Mouse (Mus musculus) kidney, postnatal 14 days (tissue): ENCODE measurements around the gene Cdk8.

Source experiments
- DNase-seq: peaks from one replicate; pipeline ENCODE4 v3.0.0; 2022; ENCODE audit warnings: mixed read lengths

Gene Cdk8

DNA sequence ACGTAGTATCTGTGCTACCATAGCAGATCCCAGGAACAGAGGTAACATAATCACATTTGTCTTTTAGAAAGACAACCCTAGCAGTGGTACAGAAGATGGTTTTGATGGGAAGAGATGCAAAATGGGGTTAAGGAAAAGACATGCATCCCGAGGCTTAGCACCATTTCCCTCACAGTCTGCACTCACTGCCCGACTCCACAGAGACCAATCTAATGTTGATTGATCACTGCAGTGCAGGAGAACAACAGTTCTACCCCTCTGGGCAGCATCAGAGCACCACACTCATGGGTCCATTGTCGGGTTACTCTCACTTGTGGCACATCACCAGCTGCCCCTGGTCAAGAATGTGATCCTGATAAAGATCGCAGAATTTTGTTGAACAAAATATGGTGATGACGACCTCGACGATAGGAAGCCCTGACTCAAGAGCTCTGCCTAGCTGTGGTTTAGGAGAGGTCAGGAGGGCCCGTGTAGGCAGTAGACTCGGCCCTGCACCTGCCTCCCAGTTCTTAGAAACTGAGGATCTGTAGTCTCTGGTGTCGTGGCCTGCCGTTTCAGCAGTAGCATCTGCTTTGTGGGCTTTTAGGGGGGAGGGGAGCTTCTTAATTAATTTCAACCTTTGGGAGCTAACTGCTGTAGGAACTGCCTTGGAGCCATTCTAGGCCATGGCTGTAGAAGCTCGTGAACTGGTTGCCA, 51.0 kb downstream of the Cdk8 start:
- DNase-seq, result no peak

DNA sequence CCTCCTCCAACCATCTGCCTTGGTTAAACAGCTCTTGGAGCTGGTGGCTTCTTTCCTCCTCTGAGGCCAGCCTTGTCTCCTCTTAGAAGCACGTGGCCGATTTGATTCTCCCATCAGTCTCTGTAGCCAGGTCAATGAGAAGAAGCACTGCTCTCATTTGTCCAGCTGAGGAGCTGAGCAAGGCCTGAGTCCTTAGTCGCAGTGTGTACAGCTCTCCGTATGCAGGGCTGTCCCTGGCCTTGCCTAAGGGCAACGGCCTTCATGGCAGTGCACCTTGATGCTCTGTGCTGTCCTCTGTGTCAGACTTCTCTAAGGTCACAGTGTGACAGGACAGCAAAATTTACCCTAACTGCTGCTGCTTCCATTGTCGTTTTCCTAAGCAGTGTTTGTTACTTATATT, 52.9 kb downstream of the Cdk8 start:
- DNase-seq, result no peak

DNA sequence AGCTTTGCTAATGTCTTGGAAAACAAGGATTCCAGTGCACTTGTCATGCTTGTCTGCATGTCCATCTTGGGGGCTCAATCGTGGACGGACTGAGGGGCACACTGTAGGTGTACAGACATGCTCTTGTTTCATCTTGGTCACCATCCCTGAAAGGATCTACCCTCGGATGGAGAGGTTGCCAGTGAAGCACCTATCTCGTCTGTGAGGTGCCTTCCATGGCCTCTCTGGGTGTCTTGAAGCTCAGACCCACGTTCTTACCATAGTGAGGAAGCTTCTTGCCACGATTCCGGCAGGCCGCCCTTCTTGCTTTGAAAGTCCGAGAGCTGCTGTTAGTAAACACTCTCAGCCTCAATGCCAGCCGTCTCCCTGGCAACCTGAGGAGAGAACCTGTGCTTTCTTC, 56.4 kb downstream of the Cdk8 start:
- no peak for DNase-seq

DNA sequence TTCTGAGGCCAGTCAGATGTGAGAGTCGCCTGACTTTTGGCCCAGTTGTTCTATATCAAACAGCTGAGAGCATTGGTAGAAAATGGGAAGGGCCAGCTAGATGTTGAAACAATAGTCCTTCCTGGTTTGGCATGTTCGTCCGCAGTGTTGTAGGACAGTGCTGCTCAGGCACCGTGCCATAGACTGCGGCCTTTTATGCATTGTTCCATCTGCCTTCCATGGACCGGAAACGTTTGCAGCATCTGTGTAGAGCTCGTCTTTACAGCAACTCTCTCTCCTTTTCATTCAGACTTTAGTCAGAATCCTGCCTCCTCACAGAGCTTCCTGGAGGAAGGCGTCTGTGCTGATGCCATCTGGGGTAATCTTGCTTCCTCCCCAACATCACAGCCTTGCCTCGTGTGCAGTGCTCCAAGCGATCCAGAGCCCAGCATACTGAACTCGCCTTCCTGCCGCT, 57.0 kb downstream of the Cdk8 start:
- DNase-seq, result no peak

GRCm38 (mm10) chr5:146289921-146290320, 58.9 kb downstream of the Cdk8 start:
- DNase-seq, result peak; percentile 67

DNA sequence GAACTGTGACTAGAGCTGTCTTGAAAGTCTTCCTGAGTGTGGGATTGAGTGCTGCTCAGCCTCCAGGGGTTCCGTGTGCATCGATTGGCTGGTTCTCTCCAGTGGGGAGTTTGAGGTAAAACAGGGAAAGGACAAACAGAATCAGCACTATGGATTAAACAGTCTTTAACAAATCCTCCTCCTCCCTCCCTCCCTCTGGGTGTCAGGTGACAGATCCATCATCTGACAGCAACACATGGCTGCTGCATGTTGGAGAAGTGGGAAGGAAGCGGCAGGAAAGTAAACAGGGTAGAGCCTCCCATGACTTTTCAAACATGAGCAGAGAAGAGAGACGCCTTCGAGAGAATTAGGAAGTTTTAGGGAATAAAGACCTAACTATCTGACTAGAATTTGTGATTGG, 59.4 kb downstream of the Cdk8 start:
- DNase-seq, result no peak

- DNase-seq, result no peak
Observed at GRCm38 (mm10) chr5:146291560-146291959, 60.5 kb downstream of the Cdk8 start.

DNA sequence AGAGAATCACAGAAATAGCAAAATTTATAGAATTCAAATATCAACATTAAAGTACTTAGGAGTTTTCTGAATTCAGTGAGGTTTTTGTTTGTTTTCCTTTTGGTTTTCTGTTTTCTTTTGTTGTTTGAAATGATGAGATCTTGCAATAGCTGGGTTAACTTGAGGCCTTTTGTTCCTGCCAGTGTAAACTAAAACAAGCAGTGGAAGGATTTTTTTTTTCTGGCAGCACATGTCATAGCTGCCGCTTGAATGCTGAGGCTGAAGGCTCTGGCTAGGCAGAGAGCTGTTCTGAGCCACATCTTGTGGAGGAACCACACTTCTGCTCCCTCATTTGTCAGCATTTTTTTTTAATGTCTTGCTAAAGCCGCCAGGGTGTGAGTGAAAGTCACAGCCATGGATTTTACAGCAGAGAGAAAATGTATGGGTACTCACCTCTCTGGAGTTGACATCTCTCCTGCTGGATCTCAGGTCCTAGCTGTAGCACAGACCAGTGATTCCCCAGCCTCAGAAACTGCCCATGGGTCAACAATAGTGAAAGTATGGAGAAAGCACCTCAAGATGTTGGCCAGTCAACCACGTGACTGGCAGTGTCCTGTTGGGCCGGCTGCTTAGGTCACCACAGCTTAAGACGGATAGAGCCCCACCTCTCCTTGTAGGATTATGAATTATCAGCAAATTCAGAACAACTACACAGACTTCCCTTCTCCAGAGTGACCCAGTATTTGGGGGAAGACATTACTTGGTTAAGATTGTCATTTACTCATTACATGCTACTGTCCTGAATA, 62.1 kb downstream of the Cdk8 start:
- no peak for DNase-seq

DNA sequence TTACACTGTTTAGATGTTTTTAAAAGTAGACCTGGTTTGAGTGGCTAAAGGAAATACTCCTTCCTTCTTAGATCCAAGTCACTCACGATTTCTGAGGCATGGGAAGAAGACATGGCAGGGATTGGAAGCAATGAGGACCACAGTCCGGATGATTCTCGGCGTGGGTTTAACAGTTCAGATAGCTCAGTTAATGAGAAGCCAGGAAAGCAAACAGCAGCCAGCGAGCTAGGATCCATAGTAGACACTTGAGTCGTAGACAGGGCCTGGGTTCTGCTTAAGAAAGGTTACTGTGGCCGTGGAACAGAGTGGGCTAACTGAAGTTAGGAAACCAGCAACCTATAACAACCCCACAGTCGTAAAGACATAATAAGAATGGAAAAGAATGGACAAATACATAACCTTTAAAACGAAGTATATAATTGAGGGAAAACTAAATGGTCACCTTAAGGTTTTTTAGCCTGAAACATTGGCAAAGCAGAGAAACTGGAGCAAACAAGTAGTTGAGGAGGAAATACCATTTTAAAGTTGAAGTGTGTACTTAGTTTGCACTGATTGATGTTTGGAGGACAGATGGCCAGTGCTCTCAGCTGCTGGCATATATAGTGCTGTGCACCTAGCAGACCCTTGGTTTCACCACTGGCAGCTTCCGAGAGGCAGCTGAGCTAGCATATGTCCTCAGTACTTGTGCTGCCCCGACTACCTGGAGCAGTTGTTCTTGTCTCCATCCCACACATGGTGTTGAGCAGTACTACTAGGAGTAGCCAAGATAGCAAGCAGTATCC, 63.1 kb downstream of the Cdk8 start:
- DNase-seq, result peak; percentile 56

DNA sequence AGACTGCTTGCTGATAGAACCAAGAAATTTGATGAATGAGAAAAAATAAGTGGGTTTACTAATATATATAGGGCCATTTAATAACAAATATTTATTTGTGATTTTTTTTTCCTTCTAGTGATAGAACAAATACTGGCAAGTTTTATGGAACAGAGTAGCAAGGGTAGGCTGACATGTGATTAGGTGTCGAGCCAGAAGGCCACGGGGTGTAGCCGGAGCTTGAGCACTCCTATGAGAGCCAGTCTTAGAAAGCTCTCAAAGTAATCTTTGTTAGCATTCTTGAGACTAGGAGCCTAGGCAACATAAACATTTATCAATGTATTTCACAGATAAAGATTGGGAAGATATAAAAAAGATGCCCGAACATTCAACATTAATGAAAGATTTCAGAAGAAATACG, 63.8 kb downstream of the Cdk8 start:
- no peak for DNase-seq

DNA sequence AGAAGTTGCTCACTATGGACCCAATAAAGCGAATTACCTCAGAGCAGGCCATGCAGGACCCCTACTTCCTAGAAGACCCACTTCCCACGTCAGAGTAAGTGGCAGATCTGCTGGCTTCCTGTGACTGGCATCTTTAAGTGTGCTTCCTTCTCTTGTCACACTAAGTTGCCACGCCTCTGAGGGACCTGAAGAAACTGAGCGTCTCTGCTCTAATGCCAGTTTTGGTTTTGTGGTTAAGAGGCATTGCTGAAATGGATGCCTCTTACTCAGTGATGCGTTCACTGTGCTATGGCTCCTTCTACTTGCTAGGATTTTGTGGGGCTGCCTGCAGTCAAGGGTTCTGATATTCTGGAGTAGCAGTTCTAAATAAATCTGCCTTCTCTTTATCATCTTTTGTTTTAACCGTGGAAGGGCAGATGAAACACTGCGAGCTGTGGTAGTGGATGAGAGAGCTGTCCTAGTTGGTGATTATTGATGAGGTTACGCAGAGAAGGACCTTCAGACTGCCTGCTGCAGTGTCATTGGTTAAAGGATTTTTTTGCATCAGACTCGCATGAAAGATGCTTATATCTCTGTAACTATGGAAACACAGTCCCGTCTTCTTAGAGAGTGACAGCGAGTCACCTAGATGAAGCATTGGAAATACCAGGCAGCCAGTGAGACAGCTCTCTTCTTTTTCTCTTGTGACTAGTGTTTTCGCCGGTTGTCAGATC, 67.9 kb downstream of the Cdk8 start:
- DNase-seq, result no peak

- peak; percentile 88 for DNase-seq
Observed at GRCm38 (mm10) chr5:146299520-146299870, 68.5 kb downstream of the Cdk8 start.

DNA sequence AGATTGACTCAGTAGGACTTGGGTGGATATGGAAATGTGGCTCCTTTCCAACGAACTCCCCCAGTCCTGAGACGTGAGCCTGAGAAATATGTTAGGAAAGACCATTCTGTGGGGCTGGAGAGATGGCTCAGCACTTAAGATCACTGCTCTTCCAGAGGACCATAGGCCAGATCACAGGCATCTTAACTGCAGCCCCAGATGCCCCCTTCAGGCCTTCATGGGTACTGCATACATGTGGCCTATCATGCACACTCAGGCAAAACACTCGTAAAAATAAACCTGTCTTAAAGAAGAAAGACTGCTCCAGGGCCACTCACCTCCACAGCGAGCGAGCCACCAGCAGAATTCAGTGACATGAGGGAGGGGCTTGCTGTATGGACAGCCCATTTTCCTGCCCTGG, 72.4 kb downstream of the Cdk8 start:
- DNase-seq, result peak; percentile 78

DNA sequence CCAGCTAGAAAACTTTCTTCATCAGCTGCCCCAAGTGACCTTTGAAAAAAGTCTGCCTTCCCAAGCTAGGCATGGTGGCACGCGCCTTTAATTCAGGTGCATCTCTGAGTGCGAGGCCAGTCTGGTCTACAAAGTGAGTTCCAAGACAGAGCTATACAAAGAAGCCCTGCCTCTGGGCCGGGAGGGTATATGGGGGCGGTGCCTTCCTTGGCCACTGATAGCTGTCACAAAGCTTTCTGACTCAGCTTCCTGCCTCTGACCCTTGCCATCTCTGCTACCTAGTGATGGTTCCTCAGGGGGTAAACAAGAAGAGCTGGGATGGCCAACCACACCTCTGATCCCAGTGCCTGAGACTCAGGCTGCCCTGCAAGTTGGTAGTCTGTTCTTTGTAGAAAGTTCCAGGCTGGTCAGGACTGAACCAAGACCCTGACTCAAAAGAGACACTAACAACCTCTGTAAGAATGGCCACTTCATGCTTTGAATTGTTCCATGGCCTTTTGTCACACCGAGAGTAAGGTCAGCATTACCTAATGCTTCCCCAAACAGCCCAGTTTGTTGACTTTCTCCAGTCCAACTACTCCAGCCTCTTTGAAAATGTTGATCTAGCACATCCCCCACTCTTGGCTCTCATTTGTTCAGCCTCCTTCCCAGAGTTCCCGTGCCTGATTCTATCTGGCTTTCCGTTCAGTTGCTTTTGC, 76.2 kb downstream of the Cdk8 start:
- no peak for DNase-seq

DNA sequence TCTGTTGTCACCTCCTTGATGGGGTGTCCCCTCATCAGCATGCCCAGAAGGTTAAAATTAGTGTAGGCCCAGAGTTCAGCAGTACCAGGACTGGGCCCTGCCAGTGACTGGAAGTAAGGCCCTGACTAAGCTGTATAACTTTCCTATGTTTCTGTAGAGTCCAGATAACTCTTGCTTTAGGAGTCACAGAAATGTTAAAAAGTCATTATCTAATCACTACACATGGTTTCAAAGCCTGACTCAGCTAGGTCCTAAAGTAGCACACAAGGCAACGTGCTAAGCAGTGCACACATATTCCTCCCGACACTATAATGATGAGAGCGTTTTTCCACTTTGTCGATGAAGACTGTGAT, 76.7 kb downstream of the Cdk8 start:
- DNase-seq, result no peak

- DNase-seq, result no peak
Observed at GRCm38 (mm10) chr5:146314538-146314937, 83.5 kb downstream of the Cdk8 start.

GRCm38 (mm10) chr5:146315268-146315921, 84.4 kb downstream of the Cdk8 start:
- DNase-seq, result peak; percentile 26

GRCm38 (mm10) chr5:146316316-146316715, 85.3 kb downstream of the Cdk8 start:
- no peak for DNase-seq

- DNase-seq, result no peak
Observed at GRCm38 (mm10) chr5:146318051-146318450, 87.0 kb downstream of the Cdk8 start.

GRCm38 (mm10) chr5:146318461-146318860, 87.4 kb downstream of the Cdk8 start:
- peak; percentile 64 for DNase-seq

DNA sequence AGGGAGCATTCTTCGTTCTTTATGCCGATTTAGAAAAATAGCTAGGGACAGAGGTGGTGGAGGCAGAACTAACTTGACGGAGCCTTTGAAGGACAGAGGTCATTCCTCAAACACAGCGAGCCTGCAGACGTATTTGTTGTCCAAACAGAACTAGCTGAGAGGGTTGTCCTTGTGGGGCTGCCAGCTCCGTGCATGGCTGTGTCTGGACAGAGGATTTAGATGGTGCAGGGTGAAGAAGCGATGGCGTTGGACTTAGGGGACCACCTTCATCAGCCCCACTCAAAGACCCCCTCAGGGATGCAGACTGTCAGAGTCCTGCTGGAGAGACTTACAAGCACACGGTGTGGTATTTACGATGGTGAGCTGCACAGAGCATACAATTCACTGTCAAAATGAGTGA, 97.9 kb downstream of the Cdk8 start:
- no peak for DNase-seq

DNA sequence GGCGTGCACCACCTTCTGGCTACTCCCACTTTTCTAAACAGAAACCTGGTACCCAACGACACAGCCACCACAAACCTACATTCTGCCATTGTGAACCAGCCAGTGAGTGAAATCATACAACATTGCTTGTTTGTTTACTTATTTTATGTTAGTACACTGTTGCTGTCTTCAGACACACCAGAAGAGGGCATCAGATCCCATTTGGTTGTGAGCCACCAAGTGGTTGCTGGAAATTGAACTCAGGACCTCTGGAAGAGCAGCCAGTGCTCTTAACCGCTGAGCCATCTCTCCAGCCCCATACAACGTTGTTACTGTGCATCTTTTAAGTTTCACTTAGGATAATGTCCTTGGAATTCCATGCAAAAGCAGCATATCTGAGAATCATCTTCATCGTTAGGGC, 98.5 kb downstream of the Cdk8 start:
- DNase-seq, result no peak
